Mouse (Mus musculus) urinary bladder, adult 2 months (tissue): ENCODE data around the gene Trp63. TPM values are rescaled to one million over a fixed set of nuclear protein-coding genes. Genes with fewer than 3 reads are reported as not detected.

ENCODE experiments used
- DNase-seq: peaks from one replicate; pipeline ENCODE4 v3.0.0; 2022; ENCODE audit warnings: low spot score
- polyA plus RNA-seq: library from polyadenylated mRNA; depleted of rRNA; stranded (reverse); fragments of >200 nt; gene quantifications from 2 replicates; pipeline ENCODE4 v1.2.3, GENCODE M21; 2012

Trp63 gene
- polyA plus RNA-seq, 1 experiment: 54.3 TPM

GRCm38 (mm10) chr16:25777501-25777900 lies 93.9 kb downstream of the Trp63 start:
- DNase-seq: no peak

GRCm38 (mm10) chr16:25779964-25780363 lies 96.4 kb downstream of the Trp63 start:
- DNase-seq: no peak

GRCm38 (mm10) chr16:25784246-25784645 lies 100.7 kb downstream of the Trp63 start:
- no peak for DNase-seq

- DNase-seq: no peak
Measured at GRCm38 (mm10) chr16:25786457-25786856, 102.9 kb downstream of the Trp63 start.

GRCm38 (mm10) chr16:25792640-25793266 lies 109.2 kb downstream of the Trp63 start:
- no peak for DNase-seq

- DNase-seq: no peak
Measured at GRCm38 (mm10) chr16:25797732-25798294, 114.2 kb downstream of the Trp63 start.

GRCm38 (mm10) chr16:25799618-25800017 lies 116.1 kb downstream of the Trp63 start:
- no peak for DNase-seq

- DNase-seq: no peak
Measured at GRCm38 (mm10) chr16:25804955-25805354, 121.4 kb downstream of the Trp63 start.

GRCm38 (mm10) chr16:25807116-25807515 lies 123.6 kb downstream of the Trp63 start:
- no peak for DNase-seq

GRCm38 (mm10) chr16:25817753-25818624 lies 134.4 kb downstream of the Trp63 start:
- no peak for DNase-seq

GRCm38 (mm10) chr16:25826016-25826415 lies 142.5 kb downstream of the Trp63 start:
- DNase-seq: no peak

- DNase-seq: no peak
Measured at GRCm38 (mm10) chr16:25832576-25832975, 149.0 kb downstream of the Trp63 start.

GRCm38 (mm10) chr16:25835301-25835700 lies 151.7 kb downstream of the Trp63 start:
- no peak for DNase-seq

- no peak for DNase-seq
Measured at GRCm38 (mm10) chr16:25835723-25836122, 152.2 kb downstream of the Trp63 start.

- DNase-seq: no peak
Measured at GRCm38 (mm10) chr16:25842996-25843395, 159.4 kb downstream of the Trp63 start.

- DNase-seq: peak; percentile 38
Measured at GRCm38 (mm10) chr16:25843625-25844024, 160.1 kb downstream of the Trp63 start.

GRCm38 (mm10) chr16:25846611-25847010 lies 163.0 kb downstream of the Trp63 start:
- DNase-seq: no peak

GRCm38 (mm10) chr16:25848474-25848873 lies 164.9 kb downstream of the Trp63 start:
- no peak for DNase-seq

- DNase-seq: peak; percentile 30
Measured at GRCm38 (mm10) chr16:25849593-25850464, 166.3 kb downstream of the Trp63 start.

- no peak for DNase-seq
Measured at GRCm38 (mm10) chr16:25860731-25861505, 177.4 kb downstream of the Trp63 start.
